In genomic region chr10:117759844-117760630, GRCm38 (mm10) we compare ENCODE assay signal across 33 mouse cellular contexts.
"Had no signal": no experiment of that assay in that cellular context is flagged by ENCODE, and none has a peak within 500 bp of the region (broad histone marks: within the 10 kb centered on the region; RNA-seq: fewer than 3 reads in every experiment).

No protein-coding gene starts in this region.

- H3K9me3 ChIP-seq: heart, embryonic 10.5 days; heart, embryonic 12.5 days; heart, embryonic 13.5 days; heart, embryonic 15.5 days; hindbrain, embryonic 10.5 days; hindbrain, embryonic 12.5 days; hindbrain, embryonic 13.5 days; hindbrain, embryonic 15.5 days; kidney, embryonic 15.5 days had no signal

- H3K27ac ChIP-seq: heart, embryonic 10.5 days; heart, embryonic 13.5 days; heart, embryonic 15.5 days; hindbrain, embryonic 10.5 days; hindbrain, embryonic 12.5 days; hindbrain, embryonic 13.5 days; hindbrain, embryonic 14.5 days; hindbrain, embryonic 15.5 days; hindbrain, postnatal 0 days; kidney, embryonic 15.5 days; kidney, postnatal 0 days; layer of hippocampus, adult 2 months had no signal

- H3K27me3 ChIP-seq: heart, embryonic 12.5 days; heart, embryonic 13.5 days; heart, embryonic 15.5 days; hindbrain, embryonic 12.5 days; hindbrain, embryonic 13.5 days; hindbrain, embryonic 15.5 days; kidney, embryonic 15.5 days had no signal

- H3K4me2 ChIP-seq: heart, embryonic 11.5 days; heart, embryonic 12.5 days; heart, embryonic 13.5 days; heart, embryonic 15.5 days; hindbrain, embryonic 12.5 days; hindbrain, embryonic 13.5 days; hindbrain, embryonic 14.5 days; hindbrain, embryonic 15.5 days; kidney, embryonic 15.5 days had no signal

- H3K4me3 ChIP-seq: heart, embryonic 10.5 days; heart, embryonic 12.5 days; heart, embryonic 13.5 days; heart, embryonic 15.5 days; hindbrain, embryonic 10.5 days; hindbrain, embryonic 12.5 days; hindbrain, embryonic 13.5 days; hindbrain, embryonic 15.5 days; kidney, embryonic 15.5 days; layer of hippocampus, adult 2 months had no signal

- DNase-seq: heart, postnatal 10 days; heart, postnatal 14 days; heart, postnatal 36 days; heart, postnatal 4 days; kidney, adult 11 months; kidney, adult 18-20 months; kidney, adult 2 months; kidney, adult 8-10 months; kidney, adult 9 months; kidney, postnatal 10 days; kidney, postnatal 14 days; kidney, postnatal 25 days; kidney, postnatal 36 days; kidney, postnatal 4 days; layer of hippocampus, adult 9-11 months; layer of hippocampus, postnatal 36 days had no signal

- H3K9ac ChIP-seq: heart, embryonic 12.5 days; heart, embryonic 13.5 days; heart, embryonic 15.5 days; hindbrain, embryonic 12.5 days; hindbrain, embryonic 13.5 days; hindbrain, embryonic 14.5 days; hindbrain, embryonic 15.5 days; kidney, embryonic 15.5 days had no signal

- H3K4me1 ChIP-seq: heart, embryonic 10.5 days; heart, embryonic 12.5 days; heart, embryonic 13.5 days; heart, embryonic 15.5 days; hindbrain, embryonic 10.5 days; hindbrain, embryonic 12.5 days; hindbrain, embryonic 13.5 days; hindbrain, embryonic 15.5 days; kidney, embryonic 15.5 days had no signal

- ATAC-seq: hindbrain, embryonic 16.5 days; hindbrain, postnatal 0 days; inflammation-experienced regulatory T-cells, adult 6 months; intestine, embryonic 16.5 days had no signal
